Mouse (Mus musculus) frontal cortex, postnatal 25 days (tissue): ENCODE data around the gene Vmn1r87.
"Not testable (repeated sequence)": the region's sequence is repeated elsewhere in the genome, so short reads cannot be mapped to it uniquely, and the experiment has no call there.

ENCODE experiments used
- DNase-seq, 2 experiments: peaks; one replicate each; pipeline ENCODE4 v3.0.0; 2022; ENCODE audit warnings: low spot score in 2 of 2

The Vmn1r87 gene

DNA sequence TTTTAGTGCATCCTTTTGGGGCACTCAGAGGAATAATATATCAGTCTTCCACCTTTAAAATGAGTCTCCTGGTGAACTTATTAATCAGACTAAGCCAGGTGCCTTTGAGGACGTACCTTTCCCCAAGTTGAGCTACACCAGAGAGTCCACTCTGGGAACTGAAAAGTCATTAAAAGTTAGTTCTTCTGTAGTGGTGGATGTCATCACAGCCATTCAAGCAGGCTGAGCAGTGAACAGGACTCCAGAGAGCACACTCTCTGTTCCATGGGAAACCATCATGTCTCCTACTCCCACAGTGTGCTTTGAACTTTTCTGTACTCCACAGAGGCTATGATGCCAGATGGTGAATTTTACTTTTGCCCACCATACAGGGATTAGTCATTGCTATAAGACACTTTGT lies at the start of gene Vmn1r87:
Vmn1r87 (minus strand) TSS at position 101 of the 400 bp plus-strand sequence.
- DNase-seq: no peak

DNA sequence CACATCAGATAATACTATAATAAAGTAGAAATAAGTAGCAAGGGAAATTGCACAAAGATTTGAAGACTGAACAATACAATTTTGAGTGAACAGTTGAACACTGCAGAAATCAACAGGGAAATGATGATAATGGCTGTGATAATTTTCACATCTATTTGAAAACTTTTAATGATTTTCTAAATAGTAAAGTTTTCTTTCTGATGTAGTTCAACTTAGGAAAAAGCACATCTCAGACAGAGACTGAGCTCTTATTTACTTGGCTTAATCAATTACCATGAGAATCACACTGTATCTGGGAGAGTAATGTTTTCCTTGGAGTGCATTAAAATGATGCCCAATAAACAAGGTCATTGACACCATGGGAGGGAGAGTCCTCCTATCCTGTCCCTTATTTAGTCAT lies 19.3 kb upstream of the Vmn1r87 start, which contains the start of gene Vmn1r88:
Vmn1r88 (plus strand) TSS at position 301 of the 400 bp plus-strand sequence.
- DNase-seq: no peak

DNA sequence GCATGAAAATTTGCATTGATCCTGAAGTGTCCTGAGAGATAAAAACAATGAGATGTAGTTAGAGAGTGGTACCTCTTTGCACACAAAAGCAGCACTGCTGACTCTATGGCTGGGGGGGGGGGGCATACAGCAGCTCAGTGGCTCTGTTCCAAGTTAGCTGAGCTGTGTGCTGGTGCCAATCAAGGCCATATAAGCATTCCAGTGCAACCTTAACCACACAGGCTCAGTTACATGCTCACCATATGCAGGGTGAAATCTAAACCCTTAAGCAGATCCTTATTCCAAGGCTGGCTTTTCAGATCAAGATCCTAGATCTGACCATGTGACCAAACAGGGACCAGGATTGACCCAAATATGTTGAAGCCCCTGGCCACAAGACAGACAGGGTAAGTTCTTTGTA lies 2.6 kb downstream of the Vmn1r87 start:
- DNase-seq: no peak

DNA sequence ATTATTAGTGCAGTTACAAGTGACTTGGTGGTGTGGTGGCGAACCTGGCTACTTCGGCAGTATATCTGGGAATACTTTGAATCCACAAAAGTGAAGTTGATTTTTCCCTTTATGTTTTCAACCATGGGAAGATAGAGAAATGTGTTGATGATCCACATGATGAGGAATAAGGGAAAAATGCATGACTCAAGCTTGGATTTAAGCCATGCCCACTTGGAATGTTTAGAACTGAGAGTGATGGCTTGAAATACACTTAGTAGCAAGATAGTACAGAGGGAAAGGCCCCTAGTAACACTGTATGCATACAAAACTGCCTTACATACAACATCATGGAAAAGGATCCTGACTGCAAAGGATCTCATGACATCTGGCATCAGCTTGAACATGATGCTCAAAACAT lies 8.1 kb downstream of the Vmn1r87 start:
- DNase-seq: no peak

DNA sequence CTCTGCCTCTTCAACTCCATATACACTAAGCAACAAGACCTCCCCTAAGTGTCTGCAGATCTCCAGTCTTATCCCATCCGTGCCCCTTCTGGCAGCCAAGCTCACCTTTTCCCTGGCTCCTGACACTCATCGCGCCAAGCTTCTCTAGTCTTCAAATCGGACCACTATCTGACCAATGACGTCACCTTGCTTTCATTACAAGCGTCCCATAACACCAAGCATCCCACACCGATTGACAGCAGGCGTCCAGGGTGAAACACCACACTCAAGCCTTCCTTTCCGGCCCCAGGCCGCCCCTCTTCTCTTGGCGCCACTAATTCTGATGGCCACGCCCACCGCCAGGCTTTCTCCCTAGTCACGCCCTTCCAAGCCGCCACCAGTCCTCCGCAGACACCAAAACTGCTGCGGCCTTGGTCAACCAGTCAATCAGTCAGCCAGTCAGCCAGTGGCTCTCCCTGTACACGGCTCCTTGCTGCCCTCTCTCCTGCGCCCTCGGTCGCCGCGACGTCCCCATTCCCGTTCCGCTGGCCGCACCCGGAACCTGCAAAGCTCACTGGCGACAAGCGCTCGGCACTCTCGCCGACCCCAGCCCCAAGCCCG lies 16.3 kb downstream of the Vmn1r87 start:
- DNase-seq: not testable (repeated sequence)

DNA sequence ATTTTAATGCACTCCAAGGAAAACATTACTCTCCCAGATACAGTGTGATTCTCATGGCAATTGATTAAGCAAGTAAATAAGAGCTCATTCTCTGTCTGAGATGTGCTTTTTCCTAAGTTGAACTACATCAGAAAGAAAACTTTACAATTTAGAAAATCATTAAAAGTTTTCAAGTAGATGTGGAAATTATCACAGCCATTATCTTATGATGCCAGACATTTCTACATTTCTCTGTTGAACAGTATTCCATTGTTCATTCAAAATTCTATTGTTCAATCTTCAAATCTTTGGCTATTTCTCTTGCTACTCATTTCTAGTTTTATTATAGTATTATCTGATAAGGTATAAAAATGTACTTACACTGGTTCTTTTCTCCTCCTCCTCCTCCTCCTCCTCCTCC lies 20.1 kb downstream of the Vmn1r87 start, which contains the start of gene Vmn1r86:
Vmn1r86 (minus strand) TSS at position 101 of the 400 bp plus-strand sequence.
- no peak for DNase-seq

DNA sequence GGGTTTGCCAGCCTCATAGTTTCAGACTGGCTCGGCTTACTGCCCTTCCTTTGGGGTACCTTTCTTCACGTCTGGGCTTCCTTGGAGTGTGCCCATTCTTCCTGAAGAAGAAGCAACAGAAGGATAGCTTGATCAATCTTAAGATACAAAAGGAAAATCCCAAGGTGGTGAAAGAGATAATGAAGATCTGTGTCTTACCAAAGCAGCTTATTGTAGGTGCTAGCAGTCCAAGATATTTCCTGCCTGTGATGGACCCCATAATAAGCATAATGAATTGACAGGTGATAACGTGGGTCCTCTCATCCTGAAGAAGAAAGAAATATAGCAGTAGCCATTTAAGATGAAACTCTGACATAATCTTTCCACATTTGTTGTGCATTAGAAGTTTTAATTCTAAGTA lies 44.9 kb downstream of the Vmn1r87 start, which contains the start of gene Vmn1r85:
Vmn1r85 (minus strand) TSS at position 101 of the 400 bp plus-strand sequence.
- no peak for DNase-seq
